Mouse (Mus musculus): ENCODE data around the gene Pheta2.
"Not testable (repeated sequence)": the region's sequence is repeated elsewhere in the genome, so short reads cannot be mapped to it uniquely, and the experiment has no call there.

GRCm38 (mm10) chr15:82363801-82364200 is 25.1 kb downstream of the Pheta2 start:
- TF ChIP-seq TAL1, GATA1 (IDR thresholded peaks at IDR 0.05; ENCODE audit: low read length): not testable (repeated sequence)

Data from erythroblast, embryonic 14.5 days (primary cell).